Mouse (Mus musculus): ENCODE results near the gene Zc3h12a. TPM values are rescaled to one million over a fixed set of nuclear protein-coding genes. Genes with fewer than 3 reads are reported as not detected.
A peak's percentile ranks its signal among the peaks of the same experiment; 100 is the strongest.

Zc3h12a gene
- polyA plus RNA-seq (2017; shearing (Covaris generic)) = 1 to 10 TPM; 4.6 to 6.5 (median 6.5) TPM

GRCm38 (mm10) chr4:125127305-125128084 is at the start of gene Zc3h12a:
Zc3h12a (minus strand) TSS chr4:125127840.
- ATAC-seq = peak; percentile 69

DNA sequence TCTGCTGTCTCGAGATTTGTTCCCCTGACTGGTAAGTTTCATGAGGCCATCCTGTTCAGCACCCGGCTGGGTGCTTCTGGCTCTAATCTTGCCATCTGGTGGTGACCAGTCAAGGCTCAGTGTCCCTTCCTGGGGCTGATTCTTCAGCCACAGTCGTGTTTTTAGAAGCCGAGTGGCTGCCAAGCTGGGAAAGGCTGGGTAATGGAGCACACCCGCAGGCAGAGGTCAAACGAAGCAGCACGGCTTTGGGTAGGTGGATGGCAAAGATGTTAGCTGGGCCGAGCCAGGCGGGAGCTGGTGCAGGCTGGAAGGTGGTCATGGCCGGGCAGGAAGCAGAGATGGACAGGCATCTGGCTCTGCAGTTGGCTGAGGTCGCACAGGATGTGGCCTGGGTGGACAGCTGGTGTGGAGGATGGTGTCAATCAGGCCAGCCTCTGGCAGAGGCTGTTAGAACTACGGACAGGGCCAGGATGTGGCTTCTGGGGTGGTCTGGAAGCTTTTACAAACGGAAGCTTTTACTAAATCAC is 49.1 kb upstream of the Zc3h12a start:
- ATAC-seq = no peak

GRCm38 (mm10) chr4:125176190-125176589 is 48.5 kb upstream of the Zc3h12a start:
- ATAC-seq = no peak

DNA sequence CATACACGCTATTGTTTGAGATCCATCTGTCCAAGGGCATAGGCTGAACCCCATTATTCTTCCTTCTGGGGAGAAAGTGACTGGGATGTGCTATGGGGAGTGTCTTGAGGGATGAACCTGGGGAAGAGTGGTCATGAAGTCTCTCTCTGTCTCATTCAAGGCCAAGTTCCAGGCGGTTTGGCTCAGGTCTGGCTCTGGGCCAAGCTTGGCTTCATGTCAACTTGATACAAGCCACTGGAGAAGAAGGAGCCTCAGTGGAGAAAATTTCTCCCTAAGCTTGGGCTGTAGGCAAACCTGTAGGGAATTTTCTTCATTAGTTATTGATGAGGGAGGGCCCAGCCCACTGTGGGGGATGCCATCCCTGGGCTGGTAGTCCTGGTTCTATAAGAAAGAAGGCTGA is 48.0 kb upstream of the Zc3h12a start:
- no peak for ATAC-seq

GRCm38 (mm10) chr4:125174516-125175185 is 47.0 kb upstream of the Zc3h12a start:
- no peak for ATAC-seq

GRCm38 (mm10) chr4:125173150-125173549 is 45.5 kb upstream of the Zc3h12a start:
- no peak for ATAC-seq

GRCm38 (mm10) chr4:125172736-125173135 is 45.1 kb upstream of the Zc3h12a start:
- ATAC-seq = no peak

DNA sequence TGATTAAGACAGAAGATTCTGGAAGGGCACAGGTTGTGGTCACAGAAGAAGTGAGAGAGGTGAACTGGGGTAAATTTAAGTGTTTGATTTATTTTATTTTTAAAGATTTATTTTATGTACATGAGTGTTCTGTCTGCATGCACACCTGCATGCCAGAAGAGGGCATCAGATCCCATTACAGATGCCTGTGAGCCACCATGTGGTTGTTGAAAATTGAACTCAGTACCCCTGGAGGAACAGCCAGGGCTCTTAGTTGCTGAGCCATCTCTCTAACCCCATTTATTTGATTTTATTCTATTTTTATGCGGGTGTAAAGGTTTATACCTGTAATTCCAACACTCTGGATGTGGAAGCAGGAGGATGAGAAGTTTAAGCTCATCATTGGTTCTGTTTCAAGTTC is 40.1 kb upstream of the Zc3h12a start:
- no peak for ATAC-seq

GRCm38 (mm10) chr4:125164861-125165260 is 37.2 kb upstream of the Zc3h12a start:
- no peak for ATAC-seq

- ATAC-seq = no peak
These were observed 35.1 kb upstream of the Zc3h12a start for GRCm38 (mm10) chr4:125162701-125163100.

DNA sequence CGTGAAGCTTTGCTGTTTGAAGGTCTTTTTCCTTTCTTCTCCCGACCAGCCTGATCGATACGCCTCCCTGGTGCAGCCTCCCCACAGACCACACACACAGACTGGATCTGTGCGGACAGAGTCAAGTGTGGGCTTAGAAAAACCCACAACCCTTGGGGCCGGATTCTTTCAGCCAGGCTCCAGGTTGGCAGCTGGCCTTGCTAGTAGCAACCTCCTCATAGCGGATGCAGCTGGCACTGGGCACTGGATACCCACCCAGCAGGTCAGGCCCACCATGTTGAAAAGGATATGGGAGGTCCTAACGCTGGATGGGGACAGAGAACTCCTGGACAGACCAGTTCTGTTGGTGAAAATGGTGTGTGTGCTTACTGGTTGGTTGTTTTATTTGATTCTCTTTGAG is 33.8 kb upstream of the Zc3h12a start:
- ATAC-seq = no peak

DNA sequence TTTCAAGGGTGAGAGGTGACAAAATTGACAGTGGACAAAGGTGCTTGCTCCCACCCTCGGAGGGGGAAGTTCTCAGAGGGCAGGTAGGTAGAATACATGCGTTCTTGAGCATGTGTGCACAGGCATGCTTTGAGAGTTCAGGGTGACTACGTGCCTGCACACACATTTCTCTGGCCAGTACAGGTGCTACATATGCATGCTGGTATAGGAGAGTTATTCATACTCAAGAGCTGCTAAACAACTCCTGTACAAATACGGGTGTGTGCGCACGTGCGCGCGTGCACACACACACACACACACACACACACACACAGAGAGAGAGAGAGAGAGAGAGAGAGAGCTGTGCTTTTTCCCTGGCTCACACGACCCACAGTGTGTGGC is 33.3 kb upstream of the Zc3h12a start:
- ATAC-seq = no peak

DNA sequence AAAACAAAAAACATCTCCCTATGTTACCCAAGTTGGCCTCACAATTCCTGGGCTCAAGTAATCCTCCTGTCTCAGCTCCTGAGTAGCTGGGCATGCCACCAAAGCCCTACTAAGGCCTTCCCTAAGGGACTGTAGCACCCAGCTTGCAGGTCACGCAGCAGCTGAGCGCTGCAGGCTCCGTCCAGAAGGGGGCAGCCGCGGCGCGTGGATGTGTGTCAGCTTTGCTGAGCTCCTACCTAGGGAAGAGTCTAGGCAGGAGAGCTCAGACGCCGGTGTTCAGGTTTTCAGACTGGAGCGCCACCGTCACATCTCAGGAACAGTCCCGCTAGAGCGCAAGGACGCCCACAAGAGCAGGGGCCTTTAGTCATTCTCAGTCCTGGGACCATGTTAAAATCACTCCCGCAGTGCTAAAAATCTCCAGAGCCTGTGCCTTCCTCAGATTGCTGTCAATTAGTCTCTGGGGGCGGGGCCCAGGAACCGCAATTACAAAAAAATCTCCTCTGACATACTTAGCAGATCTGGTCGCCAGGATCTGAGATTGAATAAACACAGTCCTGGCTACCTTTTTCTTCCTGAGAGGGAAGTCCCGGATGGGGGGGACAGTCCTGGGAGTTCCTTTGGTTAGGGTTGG is 32.8 kb upstream of the Zc3h12a start:
- ATAC-seq = peak; percentile 74

DNA sequence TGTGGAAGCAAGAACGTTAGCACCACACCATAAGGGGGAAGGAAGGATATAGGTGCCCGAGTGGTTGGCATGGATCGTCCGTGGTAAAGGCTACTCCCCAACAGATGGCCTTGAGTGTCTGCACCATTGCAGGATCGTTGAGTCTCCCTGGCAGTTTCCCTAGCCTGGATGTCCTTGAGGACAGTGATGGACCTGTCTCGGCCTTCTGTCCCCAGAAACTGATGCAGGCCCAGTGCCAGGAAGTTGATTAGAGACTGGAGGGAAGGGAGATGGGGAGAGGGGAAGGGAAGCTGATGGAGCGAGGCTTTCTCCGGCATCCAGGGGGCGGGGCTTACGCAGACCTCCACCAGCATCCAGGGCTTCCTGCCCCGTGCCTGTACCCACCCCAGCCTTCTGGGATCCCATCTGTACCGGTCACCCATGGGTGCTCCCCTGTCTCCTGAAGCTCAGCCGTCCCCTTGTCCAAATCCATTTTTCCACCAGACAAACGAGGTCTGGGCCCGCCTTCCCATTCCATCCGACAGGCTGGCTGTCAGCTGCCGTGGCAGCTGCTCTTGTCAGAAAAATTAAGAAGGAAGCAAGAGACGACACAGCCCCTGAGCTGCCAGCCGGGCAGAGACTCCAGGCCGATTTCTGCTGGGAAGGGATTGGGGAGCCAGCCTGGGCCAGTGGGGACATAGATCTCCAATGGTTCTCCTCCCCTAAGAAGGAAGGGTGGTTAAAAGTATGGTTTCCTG is 31.1 kb upstream of the Zc3h12a start:
- ATAC-seq = no peak

DNA sequence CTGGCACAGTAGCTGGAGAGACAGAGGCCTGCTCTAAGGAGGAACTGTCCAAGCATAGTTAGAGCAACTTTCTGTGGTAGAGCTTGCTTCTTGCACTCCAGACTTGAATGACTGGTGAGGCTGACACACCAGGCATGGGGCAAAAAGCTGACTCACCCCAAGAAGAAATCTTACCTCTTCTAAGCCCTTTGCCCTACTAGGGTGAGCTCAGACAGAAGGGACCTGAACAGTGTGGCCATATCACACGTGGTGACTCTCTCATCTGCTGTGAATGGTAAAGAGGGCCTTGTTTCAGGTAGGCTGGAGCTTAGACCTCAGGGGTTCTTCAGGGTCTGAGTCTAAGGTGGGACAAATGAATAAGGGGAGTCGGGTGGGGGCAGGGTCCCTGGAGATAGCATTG is 30.4 kb upstream of the Zc3h12a start:
- no peak for ATAC-seq

DNA sequence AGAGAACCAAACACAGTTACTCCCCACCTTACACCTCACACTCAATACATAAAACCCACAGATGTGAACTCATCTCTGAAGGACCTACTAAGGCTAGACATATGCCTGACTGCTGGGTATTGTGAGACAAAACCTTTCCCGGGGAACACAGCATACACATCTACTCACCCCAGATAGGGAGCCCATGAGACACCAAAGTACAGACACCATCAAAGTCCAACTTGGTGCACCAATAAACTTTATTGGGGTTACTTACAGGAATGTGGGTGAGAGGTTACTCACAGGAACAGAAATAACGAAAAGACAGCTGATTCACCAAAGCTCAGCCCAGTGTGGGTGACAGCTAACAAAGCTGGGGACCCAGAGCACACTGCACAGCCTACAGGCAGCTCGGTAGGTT is 29.7 kb upstream of the Zc3h12a start:
- no peak for ATAC-seq

DNA sequence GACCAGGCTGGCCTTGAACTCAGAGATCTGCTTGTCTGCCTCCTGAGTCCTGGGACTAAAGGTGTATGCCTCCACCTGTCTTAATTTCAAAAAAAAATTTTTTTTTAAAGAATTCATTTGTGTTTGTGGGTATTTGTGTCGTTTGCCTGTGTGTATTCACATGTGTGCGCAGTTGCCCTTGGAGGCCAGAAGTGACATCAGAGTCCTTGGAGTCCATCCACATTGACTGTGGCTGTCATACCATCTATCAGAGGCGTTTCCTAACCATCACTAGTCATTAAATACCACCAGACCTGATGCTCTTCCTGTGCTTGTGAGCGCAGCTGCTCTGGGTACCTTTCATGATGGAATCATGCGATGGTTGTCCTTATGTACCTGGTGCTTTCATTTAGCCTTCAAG is 28.0 kb upstream of the Zc3h12a start:
- ATAC-seq = no peak

GRCm38 (mm10) chr4:125153659-125154241 is 26.1 kb upstream of the Zc3h12a start:
- no peak for ATAC-seq

DNA sequence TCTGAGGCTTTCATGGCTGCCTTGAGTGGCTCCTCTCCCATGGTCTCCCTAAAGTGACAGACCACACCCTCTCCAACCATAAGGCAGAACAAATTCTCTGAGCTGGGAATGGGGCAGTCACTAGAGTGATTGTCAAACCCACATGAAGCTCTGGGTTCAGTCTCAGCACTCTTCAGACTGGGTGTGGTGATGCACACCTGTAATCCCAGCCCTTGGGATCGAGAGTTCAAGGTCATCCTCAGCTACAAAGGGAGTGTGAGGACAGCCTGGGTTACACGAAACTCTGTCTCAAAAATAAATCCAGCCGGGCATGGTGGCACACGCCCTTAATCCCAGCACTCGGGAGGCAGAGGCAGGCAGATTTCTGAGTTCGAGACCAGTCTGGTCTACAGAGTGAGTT is 24.8 kb upstream of the Zc3h12a start:
- ATAC-seq = no peak

- ATAC-seq = no peak
These were observed 21.8 kb upstream of the Zc3h12a start for GRCm38 (mm10) chr4:125149460-125149859.

DNA sequence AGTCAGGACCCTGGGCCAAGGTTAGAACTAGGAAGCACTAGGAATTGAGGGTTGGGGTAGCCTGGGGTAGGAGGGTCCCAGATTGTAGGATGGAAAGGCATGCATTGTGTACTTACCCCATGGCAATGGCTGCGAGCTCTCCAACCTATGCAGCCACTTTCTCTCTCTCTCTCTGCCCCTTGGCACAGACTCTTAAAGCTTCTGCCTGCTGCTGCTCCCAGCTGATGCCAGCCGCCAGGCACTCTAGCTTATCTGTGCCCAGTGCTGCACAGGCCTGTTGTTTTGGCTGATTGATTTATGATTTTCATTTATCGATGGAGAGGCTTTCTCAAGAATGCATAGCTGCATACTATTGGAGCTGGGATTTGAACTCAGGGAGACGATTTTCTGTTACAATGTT is 20.3 kb upstream of the Zc3h12a start:
- no peak for ATAC-seq

GRCm38 (mm10) chr4:125145213-125145612 is 17.6 kb upstream of the Zc3h12a start:
- no peak for ATAC-seq

DNA sequence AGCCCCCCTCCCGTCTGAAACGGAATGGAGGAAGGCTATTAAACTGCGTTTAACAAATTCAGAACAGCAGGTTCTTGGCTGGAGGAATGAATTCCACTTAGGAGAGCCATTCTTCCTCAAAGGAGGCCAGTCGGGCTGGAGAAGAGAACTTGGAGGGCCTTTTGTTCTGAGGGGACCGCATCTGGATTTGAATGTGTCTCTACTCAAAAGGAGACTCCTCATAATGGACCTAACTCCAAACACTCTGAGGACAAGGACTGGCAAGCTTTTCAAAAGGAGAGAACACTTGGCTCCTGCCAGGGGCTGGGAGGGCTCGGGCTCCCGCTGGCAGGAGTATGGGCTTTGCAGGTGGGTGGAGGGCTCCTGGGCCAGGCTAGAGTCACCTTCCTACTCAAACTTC is 17.0 kb upstream of the Zc3h12a start:
- no peak for ATAC-seq

All from inflammation-experienced regulatory T-cells, adult 6 months (primary cell).